Mouse (Mus musculus) heart, adult 2 months (tissue): Measurements from ENCODE around the gene Cacna1a. TPM values are rescaled to one million over a fixed set of nuclear protein-coding genes. Genes with fewer than 3 reads are reported as not detected.

ENCODE experiments used
- DNase-seq, 2 experiments: peaks; one replicate each; pipeline ENCODE4 v3.0.0; 2021
- H3K27ac ChIP-seq: fragments of 200-600 bp; 2 replicates; pipeline ENCODE4 v1.8.1; 2022
- H3K27me3 ChIP-seq: fragments of 200-500 bp; 2 replicates; pipeline ENCODE4 v1.6.1; 2012; ENCODE audit warnings: mild to moderate bottlenecking, low read length, inconsistent platforms, mixed read lengths; ENCODE audit not compliant: control insufficient read depth, insufficient read depth
- H3K36me3 ChIP-seq: fragments of 200-500 bp; 2 replicates; pipeline ENCODE4 v1.6.1; 2012; ENCODE audit warnings: low read length, inconsistent platforms; ENCODE audit not compliant: control insufficient read depth, insufficient read depth
- H3K4me1 ChIP-seq: fragments of 200-500 bp; 2 replicates; pipeline ENCODE4 v1.6.1; 2011; ENCODE audit warnings: low read length; ENCODE audit not compliant: control insufficient read depth, insufficient read depth
- H3K4me3 ChIP-seq: fragments of 200-600 bp; 2 replicates; pipeline ENCODE4 v1.8.1; 2022
- H3K79me2 ChIP-seq: fragments of 200-500 bp; replicated peaks from 2 replicates; pipeline ENCODE4 v1.6.1; 2012; ENCODE audit warnings: mild to moderate bottlenecking, inconsistent platforms, low read length, moderate library complexity, mixed read lengths; ENCODE audit not compliant: control insufficient read depth, insufficient read depth
- H3K9ac ChIP-seq: fragments of 200-500 bp; 2 replicates; pipeline ENCODE4 v1.6.1; 2012; ENCODE audit warnings: low read depth, mild to moderate bottlenecking, control low read depth, inconsistent platforms, low read length, mixed read lengths
- CTCF ChIP-seq: fragments of 200-600 bp; IDR thresholded peaks from 2 replicates; pipeline ENCODE4 v1.8.1; 2022; ENCODE audit warnings: antibody characterized with exemption, mild to moderate bottlenecking, moderate library complexity
- EP300 ChIP-seq: fragments of 200-500 bp; IDR thresholded peaks from 2 replicates; pipeline ENCODE4 v1.6.1; 2011; ENCODE audit warnings: low read depth, low read length, control low read depth; ENCODE audit not compliant: insufficient read depth
- POLR2A ChIP-seq: fragments of 200-500 bp; IDR thresholded peaks from 2 replicates; pipeline ENCODE4 v1.6.1; 2011; ENCODE audit warnings: mild to moderate bottlenecking, low read depth, low read length, control low read depth; ENCODE audit not compliant: insufficient read depth
- WGBS: fragments of 180-500 bp; shearing (Covaris S2); methylation state at CpG from one replicate; pipeline ENCODE4 v1.1.7; 2018; 5-methylcytosine and 5-hydroxymethylcytosine counted together
- intact Hi-C: fragments of 180-260 bp; cut with DNase I; formaldehyde crosslinking; loops from one replicate; pipeline ENCODE4 v1.15.1; 2025
- polyA plus RNA-seq: library from polyadenylated mRNA; depleted of rRNA; stranded (reverse); fragments of >200 nt; gene quantifications from 2 replicates; pipeline ENCODE4 v1.2.3, GENCODE M21; 2012
- total RNA-seq, 2 experiments: library from RNA; stranded (reverse); gene quantifications; 2 replicates each; pipeline ENCODE4 v1.2.3; 2021

The Cacna1a gene
- total and polyA plus RNA-seq, 3 experiments, result 2.5 to 4.4 (median 2.7) TPM

DNA sequence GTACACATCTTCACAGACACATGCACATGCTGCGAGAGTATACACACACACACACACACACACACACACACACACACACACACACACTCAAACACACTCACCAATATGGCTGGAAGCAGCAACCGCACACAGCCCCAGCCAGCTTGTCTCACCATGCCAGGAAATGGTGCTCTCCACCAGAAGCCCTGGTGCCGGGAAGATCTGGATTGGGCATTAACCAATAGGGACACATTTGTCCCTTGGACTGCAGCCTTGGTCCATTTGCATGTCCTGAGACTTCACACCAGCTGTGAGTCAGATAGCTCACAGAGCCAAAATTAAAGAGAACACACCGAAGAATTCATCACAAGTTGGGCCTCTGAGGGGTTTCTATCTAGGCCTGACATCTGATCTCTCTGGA, 189.2 kb downstream of the Cacna1a start:
- no peak for DNase-seq
- Histone ChIP-seq H3K27ac (no peak overlapping the region), H3K4me1 (no peaks in the 10 kb centered on the region), H3K79me2 (no peaks in the 10 kb centered on the region), H3K4me3 (no peak overlapping the region), H3K9ac (no peak overlapping the region), H3K27me3 (no peaks in the 10 kb centered on the region), H3K36me3 (no peaks in the 10 kb centered on the region)
- TF ChIP-seq POLR2A (no peak), EP300 (no peak), CTCF (no peak)
- WGBS, result 73% methylated on average over 4 of the region's 4 CpGs
- intact Hi-C loops, result loop anchor here (5.0 kb wide), 1 partner anchor 235 kb away; no protein-coding TSS in a partner anchor

DNA sequence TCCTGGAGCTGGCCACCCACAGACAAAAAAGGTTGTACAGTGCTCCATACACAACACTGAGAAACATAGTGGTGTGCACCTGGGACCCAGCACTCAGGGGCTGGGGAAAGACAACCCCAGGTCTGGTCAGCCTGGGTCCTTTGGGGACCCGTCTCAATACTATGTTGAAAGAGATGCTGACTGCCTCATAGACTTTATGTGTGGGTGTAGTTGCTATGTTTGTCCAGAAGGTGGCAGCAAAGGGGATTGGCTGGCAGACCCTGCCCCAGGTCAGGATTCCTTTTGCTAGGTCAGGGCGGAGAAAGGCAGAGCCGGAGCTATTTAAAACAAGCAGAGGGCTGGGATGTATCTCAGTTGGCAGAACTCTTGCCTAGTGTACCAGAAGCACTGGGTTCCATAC, 191.4 kb downstream of the Cacna1a start:
- no peaks in the 10 kb centered on the region for H3K79me2 ChIP-seq
- intact Hi-C loops, result loop anchor here (5.0 kb wide), 1 partner anchor 233 kb away; no protein-coding TSS in a partner anchor
- no peak overlapping the region for H3K4me3 ChIP-seq
- H3K27ac ChIP-seq, result no peak overlapping the region
- H3K4me1 ChIP-seq, result no peaks in the 10 kb centered on the region
- H3K9ac ChIP-seq, result no peak overlapping the region
- 16% methylated on average over 3 of the region's 3 CpGs for WGBS
- H3K27me3 ChIP-seq, result no peaks in the 10 kb centered on the region
- H3K36me3 ChIP-seq, result no peaks in the 10 kb centered on the region
- TF ChIP-seq CTCF, result peak; percentile 80
- TF ChIP-seq POLR2A, result no peak
- DNase-seq, result no peak

DNA sequence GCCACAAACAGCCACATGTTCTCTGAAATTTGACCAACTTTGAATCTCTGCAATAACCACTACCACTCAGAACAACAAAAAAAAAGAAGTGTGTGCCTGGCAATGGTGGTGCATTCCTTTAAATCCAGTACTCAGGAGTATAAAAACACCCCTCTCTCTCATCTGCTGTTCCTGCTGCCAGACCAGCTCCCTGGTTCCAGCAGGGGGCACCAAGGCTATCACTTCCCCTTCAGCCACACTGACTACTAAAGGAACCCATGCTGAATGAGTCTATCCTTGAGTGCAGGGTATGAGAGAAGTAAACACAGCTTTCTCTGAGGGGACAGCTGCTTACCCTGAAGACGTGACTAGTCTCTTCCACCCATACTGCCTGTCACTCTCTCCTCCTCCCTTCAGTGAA, 197.1 kb downstream of the Cacna1a start:
- H3K4me3 ChIP-seq, result no peak overlapping the region
- no peaks in the 10 kb centered on the region for H3K79me2 ChIP-seq
- H3K4me1 ChIP-seq, result no peaks in the 10 kb centered on the region
- no peak for DNase-seq
- intact Hi-C loops, result no loop called here
- H3K27me3 ChIP-seq, result no peaks in the 10 kb centered on the region
- H3K36me3 ChIP-seq, result no peaks in the 10 kb centered on the region
- no peak overlapping the region for H3K9ac ChIP-seq
- TF ChIP-seq POLR2A, result no peak
- peak; percentile 35 for TF ChIP-seq CTCF
- H3K27ac ChIP-seq, result no peak overlapping the region
- WGBS, result 69% methylated on average over 1 of the region's 1 CpGs

DNA sequence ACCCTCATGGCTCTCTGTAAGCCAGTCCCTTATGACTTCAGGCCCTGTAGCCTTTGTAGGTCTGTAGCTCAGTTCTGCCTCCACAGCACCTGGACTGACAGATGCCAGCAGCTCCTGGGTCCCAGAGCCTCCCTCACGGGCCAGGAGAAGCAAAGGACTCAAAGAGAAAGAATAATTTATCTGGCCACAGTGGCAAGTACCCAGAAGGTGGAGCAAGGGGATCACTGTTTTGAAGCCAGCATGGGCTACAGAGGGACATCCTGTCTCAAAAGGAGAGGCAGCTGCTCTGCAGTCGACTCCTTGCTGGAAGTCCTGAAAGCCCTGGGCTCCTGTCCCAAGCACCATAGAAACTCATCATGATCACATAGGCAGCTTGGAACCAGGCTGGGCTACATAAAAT, 198.0 kb downstream of the Cacna1a start:
- Histone ChIP-seq H3K27me3 (no peaks in the 10 kb centered on the region), H3K4me3 (no peak overlapping the region), H3K36me3 (no peaks in the 10 kb centered on the region), H3K9ac (no peak overlapping the region), H3K27ac (no peak overlapping the region), H3K4me1 (no peaks in the 10 kb centered on the region), H3K79me2 (no peaks in the 10 kb centered on the region)
- no peak for DNase-seq
- 58% methylated on average over 2 of the region's 2 CpGs for WGBS
- intact Hi-C loops, result no loop called here
- no peak for TF ChIP-seq EP300
- no peak for TF ChIP-seq POLR2A
- TF ChIP-seq CTCF, result no peak

DNA sequence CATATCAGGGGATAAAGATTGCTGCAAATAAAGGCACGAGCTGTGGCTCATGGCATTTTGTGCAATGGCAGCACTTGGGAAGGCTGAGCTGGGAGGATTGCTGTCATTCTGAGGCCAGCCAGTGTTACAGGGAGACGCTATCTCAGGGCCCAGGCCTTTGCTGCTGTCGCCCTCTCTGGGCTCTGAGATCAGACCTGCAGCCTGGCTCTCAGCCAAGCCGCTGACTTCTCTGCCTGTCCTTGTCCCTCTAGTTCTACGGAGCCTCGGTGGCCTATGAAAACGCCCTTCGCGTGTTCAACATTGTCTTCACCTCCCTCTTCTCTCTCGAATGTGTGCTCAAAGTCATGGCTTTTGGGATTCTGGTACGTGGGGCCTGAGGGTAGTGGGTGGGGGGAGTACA, 200.3 kb downstream of the Cacna1a start:
- 44% methylated on average over 11 of the region's 11 CpGs for WGBS
- no peak overlapping the region for H3K27ac ChIP-seq

DNA sequence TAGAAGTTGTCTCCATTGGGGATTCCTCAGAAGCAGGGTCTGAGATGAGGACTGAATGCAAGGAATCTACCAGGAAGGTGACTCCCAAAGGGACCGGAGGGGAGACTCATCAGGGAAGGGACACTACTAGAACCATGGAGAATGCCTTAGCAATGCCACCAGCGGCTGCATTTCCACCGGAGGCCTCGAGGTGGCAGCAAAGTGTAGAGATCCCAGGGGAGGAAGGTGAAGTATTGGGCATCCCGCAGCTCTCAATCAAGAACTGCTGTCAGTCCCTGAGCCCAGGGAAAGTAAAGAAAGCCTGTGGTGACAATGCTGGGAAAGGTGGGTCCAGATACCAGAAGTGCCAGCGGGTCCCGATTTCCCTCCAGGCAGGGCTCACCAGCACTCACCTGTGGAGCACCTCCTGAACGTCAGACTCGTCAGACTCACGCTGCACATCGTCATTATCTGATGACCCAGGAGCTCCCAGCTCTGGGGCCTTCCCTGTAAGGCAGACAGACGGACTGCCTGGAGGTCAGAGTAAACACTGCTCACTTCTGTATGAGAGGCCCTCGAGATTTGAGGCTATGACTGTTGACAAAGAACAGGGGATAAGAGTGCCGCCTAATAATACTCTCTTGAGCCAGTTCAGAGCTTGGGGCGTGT, 203.9 kb downstream of the Cacna1a start:
- intact Hi-C loops, result loop anchor here (1.0 to 5.0 kb wide), 2 partner anchors 95 to 223 kb away; partner anchors contain the start of genes Nacc1 and Trmt1
- Histone ChIP-seq H3K4me3 (no peak overlapping the region), H3K27ac (no peak overlapping the region), H3K36me3 (no peaks in the 10 kb centered on the region), H3K27me3 (no peaks in the 10 kb centered on the region), H3K79me2 (no peaks in the 10 kb centered on the region), H3K4me1 (no peaks in the 10 kb centered on the region), H3K9ac (no peak overlapping the region)
- peak; percentile 66 to 87 for DNase-seq
- 20% methylated on average over 15 of the region's 15 CpGs for WGBS
- TF ChIP-seq CTCF, result no peak; the same call in none of the 2 replicates
- no peak for TF ChIP-seq POLR2A
- peak; percentile 54; the same call in 1 of the 2 replicates for TF ChIP-seq EP300

More for the DNA sequence above, 200.3 kb downstream of the Cacna1a start:
- H3K4me1 ChIP-seq, result no peaks in the 10 kb centered on the region
- TF ChIP-seq CTCF, result no peak
- no peak for TF ChIP-seq EP300
- no peak for TF ChIP-seq POLR2A
- intact Hi-C loops, result no loop called here
- H3K4me3 ChIP-seq, result no peak overlapping the region
- no peaks in the 10 kb centered on the region for H3K27me3 ChIP-seq
- H3K36me3 ChIP-seq, result no peaks in the 10 kb centered on the region
- no peak for DNase-seq
- no peak overlapping the region for H3K9ac ChIP-seq
- H3K79me2 ChIP-seq, result no peaks in the 10 kb centered on the region
